Mouse (Mus musculus) embryonic facial prominence, embryonic 10.5 days (tissue): ENCODE results near the gene Agpat2. TPM values are rescaled to one million over a fixed set of nuclear protein-coding genes. Genes with fewer than 3 reads are reported as not detected.

Experiments
- DNase-seq: peaks from one replicate; pipeline ENCODE4 v3.0.0-alpha.2; 2017; ENCODE audit warnings: low spot score
- H3K27ac ChIP-seq: fragments of 300-500 bp; sonication (generic); replicated peaks from 2 replicates; pipeline ENCODE4 v1.5.1; 2016; ENCODE audit warnings: mild to moderate bottlenecking
- H3K27me3 ChIP-seq: fragments of 300-500 bp; sonication (generic); replicated peaks from 2 replicates; pipeline ENCODE4 v1.6.1; 2016; ENCODE audit warnings: low read depth, mild to moderate bottlenecking; ENCODE audit not compliant: poor library complexity, severe bottlenecking
- H3K36me3 ChIP-seq: fragments of 300-500 bp; sonication (generic); replicated peaks from 2 replicates; pipeline ENCODE4 v1.6.1; 2016; ENCODE audit warnings: mild to moderate bottlenecking, moderate library complexity
- H3K4me1 ChIP-seq: fragments of 300-500 bp; sonication (generic); 2 replicates; pipeline ENCODE4 v1.6.1; 2016
- H3K4me3 ChIP-seq: fragments of 300-500 bp; sonication (generic); 2 replicates; pipeline ENCODE4 v1.5.1; 2016; ENCODE audit warnings: mild to moderate bottlenecking, moderate library complexity
- H3K9me3 ChIP-seq: fragments of 300-500 bp; sonication (generic); 2 replicates; pipeline ENCODE4 v1.6.1; 2016; ENCODE audit warnings: mild to moderate bottlenecking
- WGBS: fragments of 180-500 bp; shearing (Covaris S2); methylation state at CpG from one replicate; pipeline ENCODE4 v1.1.7; 2016; 5-methylcytosine and 5-hydroxymethylcytosine counted together
- polyA plus RNA-seq: library from polyadenylated mRNA; unstranded; fragments of >200 nt; fragmentation: Nextera tagmentation; extraction: Ambion mirVana; gene quantifications from 2 replicates; pipeline ENCODE4 v1.2.1, GENCODE M21; 2016

Gene Agpat2
- polyA plus RNA-seq = 12.4 and 12.9 TPM in 2 replicates

- H3K27ac ChIP-seq = peak within 1 kb of the TSS; percentile 84
Observed at GRCm38 (mm10) chr2:26603720-26604671, at the start of gene Agpat2. Agpat2 (minus strand) TSS chr2:26604417.

GRCm38 (mm10) chr2:26646643-26647293, 42.6 kb upstream of the Agpat2 start:
- DNase-seq = peak; percentile 91
- 29% methylated on average over 3 of the region's 3 CpGs for WGBS
- H3K4me1 ChIP-seq = peaks cover 10% of the 10 kb centered on the region
- no peaks in the 10 kb centered on the region for H3K36me3 ChIP-seq
- no peaks in the 10 kb centered on the region for H3K9me3 ChIP-seq
- no peak overlapping the region for H3K4me3 ChIP-seq
- no peaks in the 10 kb centered on the region for H3K27me3 ChIP-seq
- no peak overlapping the region for H3K27ac ChIP-seq

More at GRCm38 (mm10) chr2:26603720-26604671, at the start of gene Agpat2:
- Histone ChIP-seq H3K4me3 (peak within 1 kb of the TSS; percentile 74), H3K4me1 (peaks cover 42% of the 10 kb centered on the region), H3K36me3 (no peaks in the 10 kb centered on the region), H3K27me3 (peaks cover 67% of the 10 kb centered on the region), H3K9me3 (no peaks in the 10 kb centered on the region)
- WGBS = under 1% methylated on average over 103 of the region's 103 CpGs
- peak; percentile 79 for DNase-seq

- Histone ChIP-seq H3K9me3 (no peaks in the 10 kb centered on the region), H3K4me3 (no peak overlapping the region), H3K27ac (no peak overlapping the region), H3K27me3 (no peaks in the 10 kb centered on the region), H3K36me3 (peaks cover 3% of the 10 kb centered on the region), H3K4me1 (peaks cover 21% of the 10 kb centered on the region)
- WGBS = 67% methylated on average over 2 of the region's 2 CpGs
- peak; percentile 67 for DNase-seq
Observed at GRCm38 (mm10) chr2:26643942-26644341, 39.7 kb upstream of the Agpat2 start.

GRCm38 (mm10) chr2:26641006-26641647, 36.9 kb upstream of the Agpat2 start:
- H3K27me3 ChIP-seq = no peaks in the 10 kb centered on the region
- H3K4me3 ChIP-seq = peak overlapping the region; percentile 74; the same call in 1 of the 2 replicates
- no peak for DNase-seq
- H3K27ac ChIP-seq = peak overlapping the region; percentile 91
- H3K36me3 ChIP-seq = peaks cover 31% of the 10 kb centered on the region
- H3K4me1 ChIP-seq = peaks cover 32% of the 10 kb centered on the region
- 84% methylated on average over 7 of the region's 7 CpGs for WGBS
- H3K9me3 ChIP-seq = no peaks in the 10 kb centered on the region

GRCm38 (mm10) chr2:26639838-26640830, 35.9 kb upstream of the Agpat2 start:
- Histone ChIP-seq H3K36me3 (peaks cover 41% of the 10 kb centered on the region), H3K4me3 (peak overlapping the region; percentile 74), H3K9me3 (no peaks in the 10 kb centered on the region), H3K27ac (peak overlapping the region; percentile 91), H3K4me1 (peaks cover 32% of the 10 kb centered on the region), H3K27me3 (no peaks in the 10 kb centered on the region)
- 3% methylated on average over 49 of the region's 49 CpGs for WGBS
- DNase-seq = peak; percentile 97

- Histone ChIP-seq H3K9me3 (no peaks in the 10 kb centered on the region), H3K27ac (peak overlapping the region; percentile 91), H3K4me1 (peaks cover 40% of the 10 kb centered on the region)
Observed at GRCm38 (mm10) chr2:26639083-26639482, 34.9 kb upstream of the Agpat2 start.

GRCm38 (mm10) chr2:26638572-26638971, 34.4 kb upstream of the Agpat2 start:
- Histone ChIP-seq H3K9me3 (no peaks in the 10 kb centered on the region), H3K4me1 (peaks cover 43% of the 10 kb centered on the region), H3K36me3 (peaks cover 57% of the 10 kb centered on the region), H3K27ac (peak overlapping the region; percentile 91; the same call in 1 of the 2 replicates), H3K27me3 (no peaks in the 10 kb centered on the region), H3K4me3 (peak overlapping the region; percentile 74)
- 73% methylated on average over 5 of the region's 5 CpGs for WGBS
- DNase-seq = no peak

More at GRCm38 (mm10) chr2:26639083-26639482, 34.9 kb upstream of the Agpat2 start:
- 14% methylated on average over 8 of the region's 8 CpGs for WGBS
- peak; percentile 51 for DNase-seq
- peaks cover 52% of the 10 kb centered on the region for H3K36me3 ChIP-seq
- H3K4me3 ChIP-seq = peak overlapping the region; percentile 74
- H3K27me3 ChIP-seq = no peaks in the 10 kb centered on the region

- Histone ChIP-seq H3K9me3 (no peaks in the 10 kb centered on the region), H3K27me3 (no peaks in the 10 kb centered on the region), H3K4me3 (peak overlapping the region; percentile 74), H3K4me1 (peaks cover 43% of the 10 kb centered on the region), H3K36me3 (peaks cover 62% of the 10 kb centered on the region), H3K27ac (no peak overlapping the region)
- DNase-seq = no peak
- whole genome bisulfite sequencing = 84% methylated on average over 5 of the region's 5 CpGs
Observed at GRCm38 (mm10) chr2:26638039-26638438, 33.8 kb upstream of the Agpat2 start.

GRCm38 (mm10) chr2:26637316-26637932, 33.2 kb upstream of the Agpat2 start:
- Histone ChIP-seq H3K9me3 (no peaks in the 10 kb centered on the region), H3K4me1 (peaks cover 49% of the 10 kb centered on the region), H3K27me3 (no peaks in the 10 kb centered on the region), H3K27ac (no peak overlapping the region), H3K4me3 (peak overlapping the region; percentile 74; the same call in 1 of the 2 replicates), H3K36me3 (peaks cover 68% of the 10 kb centered on the region)
- DNase-seq = no peak
- WGBS = 81% methylated on average over 4 of the region's 4 CpGs

- H3K4me1 ChIP-seq = peaks cover 53% of the 10 kb centered on the region
- H3K9me3 ChIP-seq = no peaks in the 10 kb centered on the region
- WGBS = 75% methylated on average over 2 of the region's 2 CpGs
Observed at GRCm38 (mm10) chr2:26636325-26636635, 32.1 kb upstream of the Agpat2 start.

More at GRCm38 (mm10) chr2:26636325-26636635, 32.1 kb upstream of the Agpat2 start:
- Histone ChIP-seq H3K36me3 (peaks cover 77% of the 10 kb centered on the region), H3K4me3 (no peak overlapping the region), H3K27me3 (no peaks in the 10 kb centered on the region), H3K27ac (no peak overlapping the region)
- DNase-seq = no peak
